Mouse (Mus musculus): ENCODE measurements around the gene Aldh1a1. TPM values are rescaled to one million over a fixed set of nuclear protein-coding genes. Genes with fewer than 3 reads are reported as not detected.

Gene Aldh1a1
- polyA plus RNA-seq, 1 experiment, result not detected

GRCm38 (mm10) chr19:20566294-20566693 is 73.8 kb downstream of the Aldh1a1 start:
- Histone ChIP-seq H3K9me3 (replicated peaks; ENCODE audit: control insufficient read depth, insufficient read depth, low read length, poor library complexity, severe bottlenecking) (no peaks in the 10 kb centered on the region), H3K27ac (ENCODE audit: insufficient read depth, low read length) (no peak overlapping the region), H3K9ac (ENCODE audit: low read depth, poor library complexity, severe bottlenecking) (no peak overlapping the region), H3K36me3 (ENCODE audit: control insufficient read depth, insufficient read depth, low read length, poor library complexity, severe bottlenecking) (no peaks in the 10 kb centered on the region), H3K27me3 (ENCODE audit: control insufficient read depth, insufficient read depth, low read length, poor library complexity, severe bottlenecking) (no peaks in the 10 kb centered on the region), H3K4me3 (ENCODE audit: low read depth, low read length) (no peak overlapping the region), H3K4me1 (ENCODE audit: control insufficient read depth, insufficient read depth, low read length) (no peaks in the 10 kb centered on the region)
- TF ChIP-seq POLR2A (IDR thresholded peaks at IDR 0.05; ENCODE audit: insufficient read depth, low read length) (no peak), EP300 (IDR thresholded peaks at IDR 0.05; ENCODE audit: insufficient read depth, low read depth, low read length) (no peak), CTCF (IDR thresholded peaks at IDR 0.05; ENCODE audit: low read depth, low read length) (no peak)

- Histone ChIP-seq H3K4me1 (ENCODE audit: control insufficient read depth, insufficient read depth, low read length) (no peaks in the 10 kb centered on the region), H3K4me3 (ENCODE audit: low read depth, low read length) (no peak overlapping the region), H3K27ac (ENCODE audit: insufficient read depth, low read length) (no peak overlapping the region), H3K36me3 (ENCODE audit: control insufficient read depth, insufficient read depth, low read length, poor library complexity, severe bottlenecking) (no peaks in the 10 kb centered on the region), H3K9me3 (replicated peaks; ENCODE audit: control insufficient read depth, insufficient read depth, low read length, poor library complexity, severe bottlenecking) (no peaks in the 10 kb centered on the region), H3K27me3 (ENCODE audit: control insufficient read depth, insufficient read depth, low read length, poor library complexity, severe bottlenecking) (no peaks in the 10 kb centered on the region), H3K9ac (ENCODE audit: low read depth, poor library complexity, severe bottlenecking) (no peak overlapping the region)
- no peak for TF ChIP-seq POLR2A (IDR thresholded peaks at IDR 0.05; ENCODE audit: insufficient read depth, low read length)
- TF ChIP-seq CTCF (IDR thresholded peaks at IDR 0.05; ENCODE audit: low read depth, low read length), result no peak
- TF ChIP-seq EP300 (IDR thresholded peaks at IDR 0.05; ENCODE audit: insufficient read depth, low read depth, low read length), result no peak
Observed at GRCm38 (mm10) chr19:20567039-20567438, 74.5 kb downstream of the Aldh1a1 start.

- Histone ChIP-seq H3K27me3 (ENCODE audit: control insufficient read depth, insufficient read depth, low read length, poor library complexity, severe bottlenecking) (no peaks in the 10 kb centered on the region), H3K36me3 (ENCODE audit: control insufficient read depth, insufficient read depth, low read length, poor library complexity, severe bottlenecking) (no peaks in the 10 kb centered on the region), H3K4me3 (ENCODE audit: low read depth, low read length) (no peak overlapping the region), H3K9ac (ENCODE audit: low read depth, poor library complexity, severe bottlenecking) (no peak overlapping the region), H3K9me3 (replicated peaks; ENCODE audit: control insufficient read depth, insufficient read depth, low read length, poor library complexity, severe bottlenecking) (no peaks in the 10 kb centered on the region), H3K27ac (ENCODE audit: insufficient read depth, low read length) (no peak overlapping the region), H3K4me1 (ENCODE audit: control insufficient read depth, insufficient read depth, low read length) (no peaks in the 10 kb centered on the region)
- TF ChIP-seq EP300 (IDR thresholded peaks at IDR 0.05; ENCODE audit: insufficient read depth, low read depth, low read length), result no peak
- no peak for TF ChIP-seq POLR2A (IDR thresholded peaks at IDR 0.05; ENCODE audit: insufficient read depth, low read length)
- no peak for TF ChIP-seq CTCF (IDR thresholded peaks at IDR 0.05; ENCODE audit: low read depth, low read length)
Observed at GRCm38 (mm10) chr19:20576984-20577383, 84.5 kb downstream of the Aldh1a1 start.

GRCm38 (mm10) chr19:20577429-20577828 is 84.9 kb downstream of the Aldh1a1 start:
- Histone ChIP-seq H3K27ac (ENCODE audit: insufficient read depth, low read length) (no peak overlapping the region), H3K36me3 (ENCODE audit: control insufficient read depth, insufficient read depth, low read length, poor library complexity, severe bottlenecking) (no peaks in the 10 kb centered on the region), H3K27me3 (ENCODE audit: control insufficient read depth, insufficient read depth, low read length, poor library complexity, severe bottlenecking) (no peaks in the 10 kb centered on the region), H3K9ac (ENCODE audit: low read depth, poor library complexity, severe bottlenecking) (no peak overlapping the region), H3K4me1 (ENCODE audit: control insufficient read depth, insufficient read depth, low read length) (no peaks in the 10 kb centered on the region), H3K9me3 (replicated peaks; ENCODE audit: control insufficient read depth, insufficient read depth, low read length, poor library complexity, severe bottlenecking) (no peaks in the 10 kb centered on the region), H3K4me3 (ENCODE audit: low read depth, low read length) (no peak overlapping the region)
- TF ChIP-seq CTCF (IDR thresholded peaks at IDR 0.05; ENCODE audit: low read depth, low read length) (no peak), EP300 (IDR thresholded peaks at IDR 0.05; ENCODE audit: insufficient read depth, low read depth, low read length) (no peak), POLR2A (IDR thresholded peaks at IDR 0.05; ENCODE audit: insufficient read depth, low read length) (no peak)

- Histone ChIP-seq H3K27ac (ENCODE audit: insufficient read depth, low read length) (no peak overlapping the region), H3K4me1 (ENCODE audit: control insufficient read depth, insufficient read depth, low read length) (no peaks in the 10 kb centered on the region), H3K4me3 (ENCODE audit: low read depth, low read length) (no peak overlapping the region), H3K36me3 (ENCODE audit: control insufficient read depth, insufficient read depth, low read length, poor library complexity, severe bottlenecking) (no peaks in the 10 kb centered on the region), H3K9me3 (replicated peaks; ENCODE audit: control insufficient read depth, insufficient read depth, low read length, poor library complexity, severe bottlenecking) (no peaks in the 10 kb centered on the region), H3K9ac (ENCODE audit: low read depth, poor library complexity, severe bottlenecking) (no peak overlapping the region), H3K27me3 (ENCODE audit: control insufficient read depth, insufficient read depth, low read length, poor library complexity, severe bottlenecking) (no peaks in the 10 kb centered on the region)
- no peak for TF ChIP-seq CTCF (IDR thresholded peaks at IDR 0.05; ENCODE audit: low read depth, low read length)
- no peak for TF ChIP-seq EP300 (IDR thresholded peaks at IDR 0.05; ENCODE audit: insufficient read depth, low read depth, low read length)
- TF ChIP-seq POLR2A (IDR thresholded peaks at IDR 0.05; ENCODE audit: insufficient read depth, low read length), result no peak
Observed at GRCm38 (mm10) chr19:20599951-20600350, 107.4 kb downstream of the Aldh1a1 start.

GRCm38 (mm10) chr19:20601739-20602138 is 109.2 kb downstream of the Aldh1a1 start:
- Histone ChIP-seq H3K4me3 (ENCODE audit: low read depth, low read length) (no peak overlapping the region), H3K27ac (ENCODE audit: insufficient read depth, low read length) (no peak overlapping the region), H3K27me3 (ENCODE audit: control insufficient read depth, insufficient read depth, low read length, poor library complexity, severe bottlenecking) (no peaks in the 10 kb centered on the region), H3K9ac (ENCODE audit: low read depth, poor library complexity, severe bottlenecking) (no peak overlapping the region), H3K9me3 (replicated peaks; ENCODE audit: control insufficient read depth, insufficient read depth, low read length, poor library complexity, severe bottlenecking) (no peaks in the 10 kb centered on the region), H3K36me3 (ENCODE audit: control insufficient read depth, insufficient read depth, low read length, poor library complexity, severe bottlenecking) (no peaks in the 10 kb centered on the region), H3K4me1 (ENCODE audit: control insufficient read depth, insufficient read depth, low read length) (no peaks in the 10 kb centered on the region)
- TF ChIP-seq POLR2A (IDR thresholded peaks at IDR 0.05; ENCODE audit: insufficient read depth, low read length) (no peak), EP300 (IDR thresholded peaks at IDR 0.05; ENCODE audit: insufficient read depth, low read depth, low read length) (no peak), CTCF (IDR thresholded peaks at IDR 0.05; ENCODE audit: low read depth, low read length) (no peak)

All from ES-Bruce4 (cell line).